Mouse (Mus musculus) c-Kit-positive CD71-negative TER-119-negative erythroid progenitor cells, embryonic 14.5 days (primary cell): Measurements from ENCODE around the gene Cpsf3.

Experiments
- DNase-seq: peaks from one replicate; pipeline ENCODE4 v3.0.0-alpha.2; 2013; ENCODE audit warnings: low read depth

The Cpsf3 gene

DNA sequence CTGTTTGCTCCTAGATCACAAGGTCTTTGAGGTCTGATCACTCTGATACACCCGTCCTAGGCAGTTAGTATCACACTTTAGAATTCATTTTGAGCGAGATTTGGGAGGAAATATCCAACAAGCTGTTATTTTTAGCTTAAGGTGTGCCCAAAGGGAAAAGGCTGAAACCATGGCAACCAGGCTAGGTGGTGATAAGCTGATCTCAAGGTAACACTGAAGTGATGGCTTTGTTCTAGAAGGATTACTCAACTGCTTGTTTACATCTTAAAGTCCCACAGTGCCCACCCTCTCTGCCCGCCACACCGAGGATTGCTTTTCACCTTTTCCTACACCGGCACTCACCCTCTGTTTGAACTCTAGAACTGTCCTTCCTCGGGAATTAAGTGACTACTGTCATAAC, 4.5 kb downstream of the Cpsf3 start:
- no peak for DNase-seq

DNA sequence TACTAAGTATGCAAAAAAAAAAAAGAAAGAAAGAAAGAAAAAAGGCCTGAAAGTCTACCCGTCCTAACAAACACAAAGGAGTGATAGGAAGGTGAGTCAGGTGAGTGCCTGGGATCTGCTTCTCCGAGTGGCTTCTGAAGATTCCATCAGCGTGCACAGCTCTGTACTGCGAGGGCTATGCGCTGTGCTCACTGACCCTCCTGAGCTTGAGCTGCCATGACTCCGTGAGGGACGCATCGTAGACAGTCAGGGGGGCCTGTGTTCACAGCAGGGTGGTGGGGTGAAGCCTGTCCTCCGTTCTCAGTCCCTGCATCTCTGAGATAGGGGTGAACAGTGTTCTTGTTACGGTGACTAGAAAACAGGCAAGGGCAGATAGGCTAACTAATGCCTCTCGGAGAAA, 13.7 kb downstream of the Cpsf3 start:
- DNase-seq, result no peak

DNA sequence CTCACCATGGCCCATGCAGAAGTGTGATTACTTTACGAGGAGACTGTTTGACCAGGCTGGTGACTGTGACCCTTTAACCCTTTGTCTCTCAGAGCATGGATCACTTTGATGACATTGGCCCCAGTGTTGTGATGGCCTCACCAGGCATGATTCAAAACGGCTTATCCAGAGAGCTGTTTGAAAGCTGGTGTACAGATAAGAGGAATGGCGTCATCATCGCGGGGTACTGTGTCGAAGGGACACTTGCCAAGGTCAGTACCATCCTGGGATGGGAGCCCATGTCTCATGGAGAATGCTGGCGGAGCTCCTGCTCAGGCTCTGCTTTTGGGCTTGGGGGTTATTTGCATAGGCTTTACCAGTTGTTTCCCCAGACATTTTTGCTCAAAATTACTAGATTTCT, 16.1 kb downstream of the Cpsf3 start:
- DNase-seq, result no peak

DNA sequence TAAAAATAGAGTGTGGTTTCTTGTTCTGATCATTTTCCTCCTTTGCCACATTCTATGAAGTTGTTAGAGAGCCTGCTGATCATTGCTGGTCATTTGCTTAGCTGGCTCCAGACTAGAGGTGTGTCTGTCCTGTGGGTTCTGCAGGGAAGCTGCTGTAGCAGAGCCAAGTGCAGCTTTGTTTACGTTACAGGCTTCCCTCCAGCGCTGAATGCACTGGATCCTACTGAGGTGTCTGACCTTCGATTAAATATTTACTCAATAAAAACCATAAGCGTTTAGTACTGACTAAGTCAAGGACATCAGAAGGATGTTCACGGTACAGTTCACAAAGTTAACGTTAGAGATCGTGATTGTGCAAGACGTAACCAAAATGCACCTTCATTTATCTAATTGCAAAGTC, 16.7 kb downstream of the Cpsf3 start:
- DNase-seq, result no peak

DNA sequence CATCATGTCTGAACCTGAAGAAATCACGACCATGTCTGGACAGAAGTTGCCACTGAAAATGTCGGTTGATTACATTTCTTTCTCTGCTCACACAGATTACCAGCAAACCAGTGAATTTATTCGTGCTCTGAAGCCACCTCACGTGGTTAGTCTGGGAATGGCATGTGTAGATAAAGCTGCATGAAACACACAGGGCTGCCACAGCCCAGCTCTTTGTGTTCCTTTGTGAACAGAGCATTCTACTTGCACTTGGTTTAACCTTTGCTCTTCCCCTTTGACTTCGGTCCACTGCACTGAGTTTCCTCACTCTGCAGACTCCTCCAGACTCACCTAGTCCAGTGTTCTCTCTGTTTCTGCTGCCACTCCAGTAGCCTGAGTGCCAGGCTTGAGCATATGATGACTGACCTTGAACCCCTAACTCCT, 17.2 kb downstream of the Cpsf3 start:
- no peak for DNase-seq

DNA sequence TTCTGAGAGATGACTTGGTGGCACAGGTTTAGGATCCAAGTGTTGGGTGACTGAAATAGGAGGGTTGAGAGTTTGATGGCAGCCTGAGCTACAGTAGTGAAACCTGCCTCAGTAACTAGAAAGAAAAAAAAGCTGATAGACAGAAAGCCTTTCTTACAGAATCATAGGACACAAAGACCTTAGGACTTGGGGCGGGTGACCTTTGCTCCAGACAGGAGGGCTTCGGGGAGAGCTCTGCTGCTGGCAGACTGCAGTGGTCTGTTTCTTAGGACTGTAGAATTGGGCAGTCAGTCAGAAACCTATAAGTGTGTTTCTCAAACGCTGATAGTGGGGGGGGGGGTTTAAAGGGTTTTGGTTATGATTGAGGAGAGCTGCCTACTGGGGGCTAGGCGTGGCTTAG, 20.6 kb downstream of the Cpsf3 start:
- no peak for DNase-seq

DNA sequence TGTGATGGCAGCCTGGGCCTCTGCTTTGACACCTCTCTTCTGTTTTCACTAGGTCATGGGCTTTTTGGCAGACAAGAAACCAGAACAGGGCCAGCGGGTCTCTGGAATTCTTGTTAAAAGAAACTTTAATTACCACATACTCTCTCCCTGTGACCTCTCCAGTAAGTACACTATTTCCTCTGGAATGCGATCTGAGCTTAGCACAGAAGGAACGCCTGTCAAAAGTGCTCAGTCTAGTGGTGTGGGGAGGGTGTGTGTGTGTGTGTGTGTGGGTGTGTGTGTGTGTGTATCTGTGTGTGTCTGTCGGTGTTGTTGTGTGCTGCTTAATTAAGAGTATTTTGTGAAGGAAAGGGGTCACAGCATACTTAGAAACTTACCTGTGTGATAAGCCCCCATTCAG, 21.5 kb downstream of the Cpsf3 start:
- no peak for DNase-seq

DNA sequence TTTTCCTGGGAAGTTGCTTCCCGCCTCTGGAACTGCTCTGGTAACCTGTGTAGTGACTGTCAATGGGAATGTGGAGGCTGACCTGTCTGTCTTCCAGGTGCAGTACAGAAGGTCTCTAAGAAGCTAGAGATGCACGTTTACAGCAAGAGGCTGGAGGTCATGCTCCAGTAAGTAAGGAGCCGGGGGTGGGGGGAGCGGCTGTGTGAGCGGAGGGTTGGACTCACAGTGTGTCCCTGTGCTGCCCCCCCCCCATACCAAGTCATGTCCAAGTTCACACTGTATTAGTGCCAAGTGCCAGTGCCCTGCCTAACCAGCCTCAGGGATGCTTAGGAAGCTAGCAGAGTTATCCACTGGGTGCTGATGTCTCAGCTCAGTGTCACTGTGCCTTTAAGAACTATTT, 27.0 kb downstream of the Cpsf3 start:
- DNase-seq, result no peak

DNA sequence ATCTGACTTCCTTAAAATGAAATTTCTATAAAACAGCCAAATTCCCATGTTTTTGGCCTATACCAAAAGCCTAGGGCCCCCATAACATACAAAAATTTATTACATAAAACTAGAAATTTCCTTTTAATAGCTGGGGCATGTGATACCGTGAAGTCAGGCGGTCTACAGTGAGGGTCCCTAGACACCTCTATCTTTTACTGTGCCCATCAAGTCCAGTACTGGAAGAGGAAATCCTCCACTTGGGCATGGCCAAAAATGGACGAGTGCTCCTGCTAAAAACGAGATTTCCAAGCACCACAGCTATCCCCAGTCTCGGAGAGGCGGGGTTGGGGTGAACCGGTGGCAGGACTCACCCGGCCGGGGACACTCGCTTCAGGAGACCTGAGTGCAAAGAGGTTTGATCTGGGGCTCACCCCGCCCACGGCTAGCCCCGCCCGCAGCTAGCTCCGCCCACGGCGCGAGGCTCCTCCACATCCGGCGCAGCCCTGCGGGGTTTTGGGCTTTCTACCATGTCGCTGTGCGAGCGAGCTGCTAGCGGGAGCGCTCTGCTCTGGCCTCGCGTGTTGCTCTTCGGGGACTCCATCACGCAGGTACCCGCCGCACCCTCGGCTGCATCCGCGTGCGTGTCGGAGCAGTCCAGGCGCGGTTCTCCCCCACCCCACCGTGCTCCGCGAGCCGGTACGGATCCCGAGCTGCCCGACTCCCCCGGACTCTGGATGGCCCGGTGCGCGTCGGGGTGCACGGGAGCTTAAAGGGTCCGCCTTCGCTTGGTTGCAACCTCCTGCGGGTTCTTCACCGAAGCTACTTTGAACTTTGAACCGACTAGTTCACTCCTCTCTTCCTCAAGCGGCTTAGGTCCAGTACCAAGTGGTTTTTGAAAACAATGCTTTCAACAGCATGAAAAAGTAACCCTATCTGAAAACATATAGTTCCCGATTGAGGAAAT, 31.0 kb downstream of the Cpsf3 start, which contains the start of gene Iah1:
Gene Iah1 (plus strand): TSS at position 467 of the 946 bp plus-strand sequence.
- peak; percentile 67 for DNase-seq

DNA sequence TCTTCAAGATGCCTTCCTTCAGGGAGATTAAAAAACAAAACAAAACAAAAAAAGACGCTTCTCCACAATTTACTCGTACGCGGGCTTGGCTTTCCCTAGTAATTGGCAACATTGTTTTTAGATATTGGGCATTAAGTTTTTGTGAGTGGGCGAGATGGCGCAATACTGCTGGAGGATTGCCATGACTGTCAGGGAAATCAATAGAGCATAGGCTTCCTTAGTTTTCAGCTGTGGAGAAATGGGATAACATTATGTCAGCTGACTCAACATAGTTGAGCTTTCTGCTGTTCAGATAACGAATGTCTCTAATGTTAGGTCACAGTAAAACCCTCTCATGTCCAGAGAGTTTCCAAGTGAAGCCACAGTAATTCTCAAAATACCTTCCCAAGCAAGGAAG, 31.7 kb downstream of the Cpsf3 start:
- no peak for DNase-seq

DNA sequence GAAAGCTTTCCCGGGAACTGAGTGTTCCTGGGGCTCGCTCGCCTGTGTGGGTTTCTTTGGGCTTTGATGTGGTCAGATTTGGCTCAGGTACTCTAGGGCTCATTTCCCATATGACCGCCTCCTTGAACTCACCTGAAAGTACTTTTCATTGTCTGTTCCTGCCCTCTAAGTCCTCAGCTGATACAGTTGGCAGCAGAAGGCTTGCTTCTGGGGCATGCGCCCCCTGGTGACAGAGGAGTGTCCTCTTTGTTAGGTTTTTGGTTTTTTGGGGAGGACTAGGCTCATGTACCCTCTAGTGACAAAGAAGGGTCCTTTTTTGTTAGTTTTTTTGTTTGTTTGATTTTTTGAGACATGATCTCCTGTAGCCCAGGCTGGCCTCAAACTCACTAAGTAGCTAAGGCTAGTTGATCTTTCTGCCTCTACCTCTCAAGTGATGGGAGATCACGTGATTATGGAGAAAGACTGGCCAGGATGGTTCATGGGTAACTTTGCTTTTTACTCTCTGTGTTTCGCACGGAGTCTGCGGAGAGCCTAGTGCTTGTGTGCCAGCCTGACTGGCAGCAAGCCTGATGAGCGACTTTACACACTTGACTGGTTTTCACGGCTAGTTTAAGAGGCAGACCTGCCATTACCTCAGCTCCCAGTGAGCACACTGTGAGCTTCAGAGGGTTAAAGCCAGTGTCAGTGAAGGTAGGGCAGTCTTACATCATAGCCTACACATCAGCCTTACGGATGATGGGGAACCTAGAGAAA, 33.1 kb downstream of the Cpsf3 start:
- DNase-seq, result peak; percentile 64

DNA sequence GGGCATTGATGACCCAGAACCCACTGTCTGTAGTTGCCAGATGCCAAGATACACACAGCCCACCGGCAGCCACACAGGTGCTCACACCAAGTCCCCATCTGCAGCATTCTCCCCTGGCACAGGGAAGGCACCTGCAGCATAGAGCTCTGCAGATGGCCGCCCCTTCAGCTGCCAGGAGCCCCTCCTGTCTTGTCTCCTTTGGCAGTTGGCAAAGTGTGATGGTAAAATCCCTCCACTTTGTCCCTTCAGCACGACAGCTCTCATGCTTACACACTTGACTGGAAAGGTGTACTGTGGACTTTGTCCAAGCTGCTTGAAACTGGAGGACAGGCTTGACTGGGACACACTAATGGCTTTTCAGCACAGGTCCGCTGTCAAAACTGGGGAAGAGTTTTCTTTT, 35.1 kb downstream of the Cpsf3 start:
- no peak for DNase-seq

DNA sequence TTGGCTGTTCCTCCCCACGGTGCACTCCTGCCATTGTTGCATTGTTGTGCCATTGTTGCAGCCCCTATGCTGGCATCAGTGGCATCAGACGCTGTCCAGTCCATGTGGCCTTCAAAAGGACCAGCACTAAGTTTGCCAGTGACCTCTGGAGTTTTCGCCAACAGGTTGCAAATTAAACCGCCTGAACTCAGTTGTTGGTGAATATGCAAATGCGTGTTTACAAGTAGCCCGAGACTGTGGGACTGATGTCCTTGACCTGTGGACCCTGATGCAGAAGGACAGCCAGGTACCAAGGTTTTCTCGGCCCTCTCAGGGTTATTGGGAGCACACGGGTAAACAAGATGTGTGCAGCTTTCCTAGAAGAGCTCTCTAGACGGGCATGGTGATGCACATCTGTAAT, 36.0 kb downstream of the Cpsf3 start:
- no peak for DNase-seq

DNA sequence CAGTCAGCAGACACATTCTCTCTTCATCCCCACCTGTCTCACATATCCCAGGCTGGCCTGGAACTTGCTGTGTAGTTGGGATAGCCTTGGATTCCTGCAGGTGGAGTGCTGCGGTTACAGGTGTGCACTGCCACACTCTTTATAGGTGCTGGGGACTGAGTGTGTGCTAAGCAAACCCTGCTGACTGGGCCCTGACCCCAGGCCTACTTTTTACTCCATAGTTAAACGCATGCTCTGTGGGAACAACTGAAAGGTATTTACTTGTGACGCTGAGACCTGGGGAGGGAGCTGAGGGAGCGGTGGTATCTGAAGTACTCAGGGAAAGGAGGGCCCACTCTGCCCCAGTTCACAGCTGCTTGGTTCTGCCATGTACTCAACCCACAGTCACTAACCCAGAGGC, 37.1 kb downstream of the Cpsf3 start:
- DNase-seq, result no peak

DNA sequence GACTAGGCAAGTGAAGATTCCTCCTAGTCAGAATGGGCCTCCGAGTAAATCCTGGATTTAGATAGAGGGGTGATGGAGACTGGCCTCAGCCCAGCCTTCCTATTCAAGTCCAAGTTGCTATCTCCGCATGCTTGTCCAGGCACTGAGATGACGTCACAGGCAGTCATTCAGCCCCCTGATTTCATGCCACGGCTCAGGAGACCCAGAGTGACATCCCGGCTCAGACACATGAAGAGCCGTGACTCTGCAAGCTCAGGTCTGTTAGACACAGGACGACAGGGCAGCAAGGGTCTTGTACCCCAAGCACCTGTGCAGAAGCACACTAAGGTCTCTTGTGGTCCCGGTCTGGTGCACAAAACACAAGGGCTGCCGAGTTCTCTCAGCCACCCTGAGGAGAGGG, 37.7 kb downstream of the Cpsf3 start:
- no peak for DNase-seq

DNA sequence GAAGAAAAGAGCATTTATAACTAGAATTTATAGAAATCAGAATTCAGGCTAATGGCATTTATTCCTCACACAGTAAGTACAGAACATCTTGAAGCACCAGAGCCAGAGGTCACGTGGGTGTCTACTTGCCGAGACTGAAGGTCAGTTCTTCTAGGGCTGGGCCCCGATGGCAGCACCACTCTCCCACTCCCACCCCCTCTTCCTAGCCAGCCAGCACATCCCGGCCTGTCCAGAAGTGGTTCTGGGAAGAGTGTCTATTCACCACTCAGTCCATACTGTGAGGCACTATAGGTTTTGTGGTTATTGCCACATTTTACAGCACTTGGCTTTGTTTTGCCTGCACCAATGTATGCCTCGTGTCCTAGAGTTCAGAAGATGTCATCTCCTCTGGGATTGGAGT, 38.9 kb downstream of the Cpsf3 start:
- no peak for DNase-seq

DNA sequence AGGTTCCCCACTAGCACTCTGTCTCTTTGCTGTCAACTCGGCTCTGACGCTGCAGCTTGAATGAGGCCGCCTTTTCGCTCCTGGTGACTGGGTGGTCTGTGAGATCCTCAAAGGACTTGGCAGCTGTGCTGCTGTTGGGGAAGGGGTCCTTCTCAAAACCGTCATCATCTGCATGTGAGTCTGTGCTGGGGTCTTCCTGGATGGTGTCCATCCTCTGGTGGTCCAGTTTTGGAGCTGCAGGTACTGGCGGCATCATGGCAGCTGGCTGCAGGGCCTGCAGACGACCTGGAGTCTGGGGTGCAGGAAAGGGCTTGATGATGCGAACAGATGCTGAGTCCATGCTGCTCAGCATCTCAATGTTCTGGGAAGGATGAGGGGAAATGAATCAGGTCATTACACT, 40.1 kb downstream of the Cpsf3 start:
- DNase-seq, result no peak

DNA sequence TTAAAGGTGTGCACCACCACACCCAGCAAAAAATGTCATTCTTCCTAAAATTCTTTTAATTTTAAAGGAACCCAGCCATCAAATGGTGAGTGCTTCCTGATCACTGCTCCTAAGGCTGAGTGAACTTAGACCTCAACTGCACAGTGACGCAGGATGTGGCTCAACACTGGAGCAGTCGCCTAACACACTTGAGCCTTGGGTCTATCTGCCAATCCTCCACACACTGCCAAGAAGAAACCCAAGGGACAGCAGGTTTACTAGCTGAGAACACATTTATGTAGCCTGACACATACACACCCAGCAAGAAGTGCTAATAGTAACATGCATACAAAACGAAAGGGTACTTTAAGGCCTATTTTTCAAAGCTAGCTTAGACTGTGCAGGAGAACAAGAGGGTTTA, 41.1 kb downstream of the Cpsf3 start:
- no peak for DNase-seq

DNA sequence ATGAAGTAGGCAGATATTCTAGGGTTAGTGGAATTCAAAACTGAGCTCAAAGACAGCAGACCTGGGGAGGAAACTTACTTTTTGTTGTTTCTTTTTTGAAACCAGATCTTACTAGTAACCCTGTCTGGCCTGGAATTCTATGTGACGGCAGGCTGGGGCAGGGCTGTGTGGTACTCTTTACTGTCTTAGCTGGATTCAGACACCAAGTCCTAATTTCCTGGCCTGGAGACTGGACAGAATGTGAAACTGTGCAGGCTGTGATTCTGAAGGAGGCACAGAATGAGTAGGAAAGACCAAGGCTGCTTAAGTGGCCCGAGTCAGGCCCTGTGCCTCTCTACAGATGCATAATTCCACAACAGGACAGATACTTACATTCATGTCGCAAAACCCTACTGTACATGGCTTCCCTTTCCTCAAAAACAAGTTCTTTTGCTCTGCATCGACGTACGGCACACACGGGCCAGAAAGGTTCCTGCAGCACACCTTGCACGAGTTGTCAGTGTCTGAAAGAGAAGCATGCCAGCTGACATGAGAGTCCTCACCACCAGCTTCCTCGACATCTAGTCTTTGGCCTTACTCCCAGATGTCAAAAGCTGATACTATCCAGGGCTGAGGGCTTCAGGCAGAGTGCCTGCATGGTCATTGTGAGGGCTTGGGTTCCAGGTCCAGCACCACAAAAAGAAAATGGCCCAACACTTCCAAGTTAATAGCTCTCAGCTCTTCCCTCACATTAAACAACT, 44.6 kb downstream of the Cpsf3 start:
- no peak for DNase-seq

DNA sequence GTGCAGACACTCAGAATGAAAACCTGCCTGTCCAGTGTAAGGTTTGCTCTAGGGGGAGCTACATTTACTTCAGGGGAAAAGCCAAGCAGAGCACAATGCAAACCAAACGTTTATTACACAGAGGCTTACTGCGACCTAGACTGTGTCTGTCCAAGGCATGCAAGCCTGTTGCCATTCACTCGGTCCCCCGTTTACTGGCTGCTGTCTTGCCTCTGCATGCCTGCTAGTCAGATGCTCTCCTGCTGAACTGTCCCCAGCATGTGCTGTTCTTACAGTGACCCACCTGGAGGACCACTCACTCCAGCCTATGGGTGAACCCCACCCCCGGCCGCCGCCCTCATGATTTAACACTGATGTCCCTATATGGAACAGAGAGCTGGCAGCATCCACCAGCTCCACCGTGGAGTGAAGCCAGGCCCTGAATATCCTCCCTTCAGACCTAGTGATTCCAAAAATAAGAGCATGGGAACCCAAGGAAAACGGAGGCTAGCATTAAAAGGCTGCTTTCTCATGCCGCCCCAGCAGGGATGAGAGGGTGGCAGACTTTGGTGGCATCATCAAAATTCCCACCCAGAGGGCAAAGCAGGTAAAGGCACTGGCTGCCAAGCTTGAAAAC, 45.9 kb downstream of the Cpsf3 start:
- DNase-seq, result no peak

DNA sequence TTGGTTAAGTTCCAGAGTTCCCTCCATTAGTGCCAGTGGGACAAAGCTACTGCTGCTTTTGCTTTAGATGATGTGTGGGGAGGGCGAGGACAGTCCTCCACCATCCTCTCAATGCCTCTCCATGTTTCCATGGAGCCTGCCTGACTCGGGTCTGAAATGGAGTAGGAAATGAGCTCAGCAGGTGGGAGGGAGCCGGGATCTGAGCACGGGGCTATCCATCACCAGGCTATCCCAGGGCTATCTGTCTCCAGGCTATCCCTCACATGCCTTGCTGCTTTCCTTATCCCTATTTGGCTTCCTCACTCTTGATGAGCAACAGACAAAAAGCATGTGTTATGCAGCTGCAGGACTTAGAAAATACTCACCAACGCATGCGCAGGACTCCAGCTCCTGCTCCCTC, 46.5 kb downstream of the Cpsf3 start:
- DNase-seq, result no peak

DNA sequence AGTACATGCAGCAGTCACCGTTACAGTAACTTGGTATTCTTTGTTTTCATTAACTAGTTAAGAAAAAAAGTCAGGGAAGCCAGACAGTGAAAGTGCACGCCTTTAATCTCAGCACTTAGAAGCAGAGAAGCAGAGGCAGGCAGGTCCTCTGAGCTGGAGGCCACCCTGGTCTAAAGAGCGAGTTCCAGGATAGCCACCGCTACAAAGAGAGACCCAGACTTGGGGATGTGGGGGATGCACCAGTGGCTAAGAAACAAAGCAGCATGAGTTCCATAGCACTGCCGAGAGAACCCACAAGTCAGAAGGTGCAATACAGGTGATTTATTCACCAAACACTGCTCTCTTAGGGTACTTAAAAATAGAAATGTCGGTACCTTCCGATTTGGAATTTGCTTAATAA, 47.8 kb downstream of the Cpsf3 start:
- no peak for DNase-seq
